Mouse (Mus musculus): ENCODE results near the gene Fam102a. TPM values are rescaled to one million over a fixed set of nuclear protein-coding genes. Genes with fewer than 3 reads are reported as not detected.

The Fam102a gene
- total RNA-seq, 1 experiment = 11.6 TPM

- in situ Hi-C loops (cut with MboI; ENCODE audit: low sequenced_read_pairs in 2 of 2, unreplicated experiment in 2 of 2) = no loop called here
- no peak overlapping the region for H3K4me3 ChIP-seq (ENCODE audit: insufficient read depth in 1 of 2, low read depth in 1 of 2, low read length in 2 of 2, poor library complexity in 1 of 2, severe bottlenecking in 1 of 2)
- no peak overlapping the region for H3K27ac ChIP-seq (ENCODE audit: insufficient read depth, low read depth, low read length, poor library complexity, severe bottlenecking)
- DNase-seq (ENCODE audit: low read depth, low spot score) = no peak
- TF ChIP-seq MAFK (IDR thresholded peaks at IDR 0.05; ENCODE audit: insufficient read depth, low read depth, low read length) (no peak), CHD2 (IDR thresholded peaks at IDR 0.05; ENCODE audit: low read depth, low read length) (no peak), ZC3H11A (IDR thresholded peaks at IDR 0.05; ENCODE audit: borderline replicate concordance, low read depth, low read length) (no peak), ZNF384 (IDR thresholded peaks at IDR 0.05; ENCODE audit: low read depth, low read length) (no peak), HCFC1 (IDR thresholded peaks at IDR 0.05; ENCODE audit: borderline replicate concordance, insufficient read depth, low read length) (no peak)
- peaks cover 8% of the 10 kb centered on the region in 2 experiments; a peak in 3 of 4 replicates for H3K4me1 ChIP-seq (ENCODE audit: control insufficient read depth in 2 of 2, insufficient read depth in 2 of 2, low read length in 2 of 2, poor library complexity in 1 of 2)
- H3K36me3 ChIP-seq (ENCODE audit: control insufficient read depth, insufficient read depth, low read length, poor library complexity, severe bottlenecking) = no peaks in the 10 kb centered on the region
- H3K9me3 ChIP-seq (ENCODE audit: control insufficient read depth, insufficient read depth, low read depth, low read length) = no peaks in the 10 kb centered on the region
- no peak overlapping the region for H3K9ac ChIP-seq (ENCODE audit: insufficient read depth, low read depth, low read length, poor library complexity, severe bottlenecking)
Observed at GRCm38 (mm10) chr2:32501754-32502324, 33.3 kb upstream of the Fam102a start.

GRCm38 (mm10) chr2:32502843-32503242 lies 32.3 kb upstream of the Fam102a start:
- Histone ChIP-seq H3K9me3 (ENCODE audit: control insufficient read depth, insufficient read depth, low read depth, low read length) (no peaks in the 10 kb centered on the region), H3K4me3 (ENCODE audit: insufficient read depth in 1 of 2, low read depth in 1 of 2, low read length in 2 of 2, poor library complexity in 1 of 2, severe bottlenecking in 1 of 2) (no peak overlapping the region), H3K36me3 (ENCODE audit: control insufficient read depth, insufficient read depth, low read length, poor library complexity, severe bottlenecking) (no peaks in the 10 kb centered on the region), H3K4me1 (ENCODE audit: control insufficient read depth in 2 of 2, insufficient read depth in 2 of 2, low read length in 2 of 2, poor library complexity in 1 of 2) (peaks cover 11 to 15% of the 10 kb centered on the region in 2 experiments), H3K27ac (ENCODE audit: insufficient read depth, low read depth, low read length, poor library complexity, severe bottlenecking) (no peak overlapping the region), H3K9ac (ENCODE audit: insufficient read depth, low read depth, low read length, poor library complexity, severe bottlenecking) (no peak overlapping the region)
- TF ChIP-seq ZC3H11A (IDR thresholded peaks at IDR 0.05; ENCODE audit: borderline replicate concordance, low read depth, low read length) (no peak), ZNF384 (IDR thresholded peaks at IDR 0.05; ENCODE audit: low read depth, low read length) (no peak), CHD2 (IDR thresholded peaks at IDR 0.05; ENCODE audit: low read depth, low read length) (no peak), HCFC1 (IDR thresholded peaks at IDR 0.05; ENCODE audit: borderline replicate concordance, insufficient read depth, low read length) (no peak), MAFK (IDR thresholded peaks at IDR 0.05; ENCODE audit: insufficient read depth, low read depth, low read length) (no peak)
- DNase-seq (ENCODE audit: low read depth, low spot score) = no peak
- in situ Hi-C loops (cut with MboI; ENCODE audit: low sequenced_read_pairs in 2 of 2, unreplicated experiment in 2 of 2) = no loop called here

GRCm38 (mm10) chr2:32503588-32503987 lies 31.5 kb upstream of the Fam102a start:
- H3K9me3 ChIP-seq (ENCODE audit: control insufficient read depth, insufficient read depth, low read depth, low read length) = no peaks in the 10 kb centered on the region
- H3K4me1 ChIP-seq (ENCODE audit: control insufficient read depth in 2 of 2, insufficient read depth in 2 of 2, low read length in 2 of 2, poor library complexity in 1 of 2) = peaks cover 11 to 16% of the 10 kb centered on the region in 2 experiments
- TF ChIP-seq ZNF384 (IDR thresholded peaks at IDR 0.05; ENCODE audit: low read depth, low read length) (no peak), MAFK (IDR thresholded peaks at IDR 0.05; ENCODE audit: insufficient read depth, low read depth, low read length) (no peak), ZC3H11A (IDR thresholded peaks at IDR 0.05; ENCODE audit: borderline replicate concordance, low read depth, low read length) (no peak), CHD2 (IDR thresholded peaks at IDR 0.05; ENCODE audit: low read depth, low read length) (no peak)
- no peaks in the 10 kb centered on the region for H3K36me3 ChIP-seq (ENCODE audit: control insufficient read depth, insufficient read depth, low read length, poor library complexity, severe bottlenecking)
- H3K9ac ChIP-seq (ENCODE audit: insufficient read depth, low read depth, low read length, poor library complexity, severe bottlenecking) = no peak overlapping the region
- H3K27ac ChIP-seq (ENCODE audit: insufficient read depth, low read depth, low read length, poor library complexity, severe bottlenecking) = no peak overlapping the region
- in situ Hi-C loops (cut with MboI; ENCODE audit: low sequenced_read_pairs in 2 of 2, unreplicated experiment in 2 of 2) = no loop called here
- H3K4me3 ChIP-seq (ENCODE audit: insufficient read depth in 1 of 2, low read depth in 1 of 2, low read length in 2 of 2, poor library complexity in 1 of 2, severe bottlenecking in 1 of 2) = no peak overlapping the region
- DNase-seq (ENCODE audit: low read depth, low spot score) = no peak

- H3K36me3 ChIP-seq (ENCODE audit: control insufficient read depth, insufficient read depth, low read length, poor library complexity, severe bottlenecking) = no peaks in the 10 kb centered on the region
- H3K4me3 ChIP-seq (ENCODE audit: insufficient read depth in 1 of 2, low read depth in 1 of 2, low read length in 2 of 2, poor library complexity in 1 of 2, severe bottlenecking in 1 of 2) = no peak overlapping the region
- H3K4me1 ChIP-seq (ENCODE audit: control insufficient read depth in 2 of 2, insufficient read depth in 2 of 2, low read length in 2 of 2, poor library complexity in 1 of 2) = peaks cover 14 to 29% of the 10 kb centered on the region in 2 experiments
- no peak overlapping the region for H3K9ac ChIP-seq (ENCODE audit: insufficient read depth, low read depth, low read length, poor library complexity, severe bottlenecking)
- no peak for DNase-seq (ENCODE audit: low read depth, low spot score)
- TF ChIP-seq HCFC1 (IDR thresholded peaks at IDR 0.05; ENCODE audit: borderline replicate concordance, insufficient read depth, low read length) (no peak), ZNF384 (IDR thresholded peaks at IDR 0.05; ENCODE audit: low read depth, low read length) (no peak), ZC3H11A (IDR thresholded peaks at IDR 0.05; ENCODE audit: borderline replicate concordance, low read depth, low read length) (no peak), MAFK (IDR thresholded peaks at IDR 0.05; ENCODE audit: insufficient read depth, low read depth, low read length) (no peak), CHD2 (IDR thresholded peaks at IDR 0.05; ENCODE audit: low read depth, low read length) (no peak)
- in situ Hi-C loops (cut with MboI; ENCODE audit: low sequenced_read_pairs in 2 of 2, unreplicated experiment in 2 of 2) = no loop called here
- H3K27ac ChIP-seq (ENCODE audit: insufficient read depth, low read depth, low read length, poor library complexity, severe bottlenecking) = no peak overlapping the region
- H3K9me3 ChIP-seq (ENCODE audit: control insufficient read depth, insufficient read depth, low read depth, low read length) = no peaks in the 10 kb centered on the region
Observed at GRCm38 (mm10) chr2:32505536-32505935, 29.6 kb upstream of the Fam102a start.
